Mouse (Mus musculus): ENCODE measurements around the gene Usp21.
"Not testable (repeated sequence)": the region's sequence is repeated elsewhere in the genome, so short reads cannot be mapped to it uniquely, and the experiment has no call there.

Usp21 gene

GRCm38 (mm10) chr1:171263666-171264461 lies 23.9 kb downstream of the Usp21 start:
- no peak for DNase-seq

GRCm38 (mm10) chr1:171263185-171263611 lies 24.6 kb downstream of the Usp21 start:
- no peak for DNase-seq

DNA sequence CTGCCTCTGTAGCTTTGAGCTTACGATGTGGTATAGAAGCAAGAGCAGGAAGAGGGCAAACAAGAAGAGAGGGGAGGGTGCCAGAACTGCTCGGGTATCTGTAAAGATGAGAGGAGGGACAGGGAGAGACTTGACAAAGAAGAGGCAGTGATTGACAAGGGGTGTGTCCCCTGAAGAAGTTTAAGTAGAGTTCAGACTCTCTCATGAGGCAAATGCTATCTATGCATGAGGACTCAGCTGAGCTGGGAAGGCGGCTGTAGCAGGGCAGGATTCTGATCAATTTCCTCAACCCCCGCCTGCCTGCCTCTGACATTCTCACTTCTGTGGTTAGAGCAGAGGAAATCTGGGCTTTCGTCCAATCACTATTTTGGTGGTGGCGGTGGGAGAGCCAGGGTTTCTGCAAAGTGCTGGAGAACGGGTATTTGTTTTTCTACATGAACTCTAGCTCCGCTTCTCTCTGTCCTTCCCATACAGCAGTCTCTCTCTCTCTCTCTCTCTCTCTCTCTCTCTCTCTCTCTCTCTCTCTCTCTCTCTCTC lies 25.1 kb downstream of the Usp21 start:
- no peak for DNase-seq

DNA sequence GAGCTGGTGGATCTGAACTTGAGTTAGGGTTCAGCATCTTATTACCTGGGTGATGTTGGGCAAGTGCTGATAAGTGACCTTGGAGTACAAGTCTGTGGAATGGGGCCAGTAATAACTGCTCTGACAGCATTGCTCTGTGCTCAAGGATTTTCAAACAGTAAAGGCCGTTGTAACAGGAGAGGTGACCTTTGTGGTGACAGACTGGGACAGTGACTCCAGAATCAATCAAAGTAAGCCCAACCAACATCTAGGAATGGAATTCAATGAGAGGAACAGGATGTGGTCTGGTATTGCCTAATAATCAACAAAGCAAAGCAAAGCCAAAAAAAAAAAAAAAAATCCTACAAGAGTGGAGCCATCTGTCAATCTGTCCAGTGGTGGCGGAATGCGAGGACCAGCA lies 27.5 kb downstream of the Usp21 start:
- DNase-seq = no peak

- no peak for DNase-seq
Measured at GRCm38 (mm10) chr1:171258921-171259320, 28.9 kb downstream of the Usp21 start.

- no peak for DNase-seq
Measured at GRCm38 (mm10) chr1:171257781-171258180, 30.0 kb downstream of the Usp21 start.

- DNase-seq = peak; percentile 63
Measured at GRCm38 (mm10) chr1:171256937-171257548, 30.7 kb downstream of the Usp21 start.

- DNase-seq = no peak
Measured at GRCm38 (mm10) chr1:171256095-171256818, 31.5 kb downstream of the Usp21 start.

DNA sequence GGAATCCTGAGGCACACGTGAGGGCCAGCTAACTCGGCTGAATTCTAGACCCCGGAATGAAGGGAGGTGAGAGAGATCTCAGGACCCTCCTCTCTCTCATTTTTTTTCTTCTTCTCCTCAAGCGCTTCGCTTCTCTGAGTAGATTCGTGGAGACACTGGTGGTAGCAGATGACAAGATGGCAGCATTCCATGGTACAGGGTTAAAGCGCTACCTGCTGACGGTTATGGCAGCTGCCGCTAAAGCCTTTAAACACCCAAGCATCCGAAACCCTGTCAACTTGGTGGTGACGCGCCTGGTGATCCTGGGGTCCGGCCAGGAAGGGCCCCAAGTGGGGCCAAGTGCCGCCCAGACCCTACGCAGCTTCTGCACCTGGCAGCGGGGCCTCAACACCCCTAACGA lies 35.4 kb downstream of the Usp21 start:
- DNase-seq = no peak

DNA sequence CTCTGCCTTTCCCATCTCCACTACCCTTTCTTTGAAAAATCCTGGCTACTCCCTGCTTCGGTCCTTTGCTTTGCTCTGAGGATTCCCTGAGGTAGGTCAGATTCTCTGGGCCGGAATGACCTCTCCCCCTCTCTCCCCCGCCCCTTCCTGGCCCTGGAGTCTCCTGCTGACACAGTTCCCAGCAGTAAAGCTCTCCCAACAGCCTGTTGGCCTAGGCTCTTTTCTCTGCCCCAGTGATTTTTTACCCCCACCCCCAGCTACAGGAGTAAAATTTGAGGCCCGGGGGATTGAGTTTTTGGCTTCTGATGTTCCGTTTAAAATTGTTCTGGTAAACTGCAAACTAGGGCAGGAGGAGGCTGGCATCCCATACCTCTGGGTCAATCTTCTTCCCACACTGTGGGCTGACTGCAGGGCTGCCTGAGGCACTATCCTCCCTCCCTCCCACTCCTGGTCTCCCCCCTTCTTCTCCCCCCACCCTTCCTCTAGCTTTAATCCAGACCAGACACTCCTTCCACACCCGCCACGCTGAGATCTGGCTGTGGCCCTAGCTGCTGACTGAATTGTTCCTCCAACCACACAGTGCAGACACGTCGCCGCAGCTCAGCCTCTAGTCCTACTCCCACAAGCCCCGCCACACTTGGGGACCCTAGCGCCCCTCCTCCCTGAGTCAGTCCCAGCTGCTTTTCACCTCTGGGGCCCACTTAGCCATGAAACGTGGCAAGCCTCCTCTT lies 36.0 kb downstream of the Usp21 start:
- DNase-seq = no peak

DNA sequence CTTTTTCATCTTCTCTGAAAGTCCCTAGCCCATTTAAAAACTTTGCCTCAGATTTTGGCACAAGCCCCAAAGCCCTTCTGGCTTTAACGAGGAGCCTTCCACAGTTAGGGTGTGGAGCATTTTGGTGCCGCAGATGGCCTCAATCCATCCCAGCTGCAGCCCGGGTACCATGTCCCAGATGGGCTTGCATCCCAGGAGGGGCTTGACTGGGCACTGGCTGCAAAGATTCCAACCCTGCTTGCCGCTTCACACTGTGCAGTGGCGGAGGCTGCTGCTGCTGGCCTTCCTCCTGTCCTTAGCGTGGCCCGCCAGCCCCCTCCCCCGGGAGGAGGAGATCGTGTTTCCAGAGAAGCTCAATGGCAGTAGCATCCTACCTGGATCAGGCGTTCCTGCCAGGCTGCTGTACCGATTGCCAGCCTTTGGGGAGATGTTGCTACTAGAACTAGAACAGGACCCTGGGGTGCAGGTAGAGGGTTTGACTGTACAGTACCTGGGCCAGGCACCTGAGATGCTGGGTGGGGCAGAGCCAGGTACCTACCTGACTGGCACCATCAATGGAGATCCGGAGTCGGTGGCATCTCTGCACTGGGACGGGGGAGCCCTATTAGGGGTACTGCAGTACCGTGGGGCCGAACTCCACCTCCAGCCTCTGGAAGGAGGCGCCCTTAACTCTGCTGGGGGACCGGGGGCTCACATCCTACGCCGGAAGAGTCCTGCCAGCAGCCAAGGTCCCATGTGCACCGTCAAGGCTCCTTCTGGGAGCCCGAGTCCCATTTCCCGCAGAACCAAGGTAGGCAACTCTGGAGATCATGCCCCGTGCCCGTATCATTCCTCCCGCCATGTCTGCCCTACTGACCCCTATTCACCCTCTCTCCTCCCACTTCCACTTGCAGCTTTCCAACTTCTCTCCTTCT lies 36.9 kb downstream of the Usp21 start, which contains the start of gene Ndufs2:
Gene Ndufs2 (minus strand): TSS at position 709 of the 914 bp plus-strand sequence.
- no peak for DNase-seq

DNA sequence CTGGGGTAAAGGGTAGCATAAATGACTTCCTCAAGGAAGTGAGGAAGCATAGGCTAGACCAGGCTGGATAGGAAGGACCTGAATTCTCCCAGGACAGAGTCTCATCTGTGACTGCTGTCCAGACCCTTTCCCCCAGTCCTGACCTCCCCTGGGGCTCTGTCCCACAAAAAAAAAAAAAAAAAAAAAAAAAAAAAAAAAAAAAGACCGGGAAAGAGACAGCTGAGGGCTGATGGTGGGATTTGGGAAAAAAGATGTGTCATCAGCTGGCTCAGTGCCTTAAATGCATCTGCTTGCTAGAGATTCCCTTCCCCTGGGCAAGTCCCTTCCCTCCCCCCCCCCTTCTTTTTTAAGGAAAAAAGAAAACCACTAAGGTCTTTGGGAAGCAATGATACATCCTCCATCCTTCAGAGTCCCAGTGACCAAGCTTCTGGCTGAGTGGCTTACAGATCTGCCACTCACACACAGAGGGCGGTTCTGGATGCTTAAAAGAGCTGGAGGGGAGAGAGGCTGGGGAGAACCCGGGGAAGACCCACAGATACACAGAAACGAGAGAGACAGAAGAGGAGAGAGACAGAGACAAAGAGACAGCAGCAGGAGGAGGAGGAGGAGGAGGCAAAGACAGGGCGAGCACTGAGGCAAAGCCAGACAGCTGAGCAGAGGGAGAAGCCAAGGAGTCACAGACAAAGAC lies 37.7 kb downstream of the Usp21 start, which contains the start of gene Adamts4:
Gene Adamts4 (plus strand): TSS at position 509 of the 688 bp plus-strand sequence.
- DNase-seq = no peak

DNA sequence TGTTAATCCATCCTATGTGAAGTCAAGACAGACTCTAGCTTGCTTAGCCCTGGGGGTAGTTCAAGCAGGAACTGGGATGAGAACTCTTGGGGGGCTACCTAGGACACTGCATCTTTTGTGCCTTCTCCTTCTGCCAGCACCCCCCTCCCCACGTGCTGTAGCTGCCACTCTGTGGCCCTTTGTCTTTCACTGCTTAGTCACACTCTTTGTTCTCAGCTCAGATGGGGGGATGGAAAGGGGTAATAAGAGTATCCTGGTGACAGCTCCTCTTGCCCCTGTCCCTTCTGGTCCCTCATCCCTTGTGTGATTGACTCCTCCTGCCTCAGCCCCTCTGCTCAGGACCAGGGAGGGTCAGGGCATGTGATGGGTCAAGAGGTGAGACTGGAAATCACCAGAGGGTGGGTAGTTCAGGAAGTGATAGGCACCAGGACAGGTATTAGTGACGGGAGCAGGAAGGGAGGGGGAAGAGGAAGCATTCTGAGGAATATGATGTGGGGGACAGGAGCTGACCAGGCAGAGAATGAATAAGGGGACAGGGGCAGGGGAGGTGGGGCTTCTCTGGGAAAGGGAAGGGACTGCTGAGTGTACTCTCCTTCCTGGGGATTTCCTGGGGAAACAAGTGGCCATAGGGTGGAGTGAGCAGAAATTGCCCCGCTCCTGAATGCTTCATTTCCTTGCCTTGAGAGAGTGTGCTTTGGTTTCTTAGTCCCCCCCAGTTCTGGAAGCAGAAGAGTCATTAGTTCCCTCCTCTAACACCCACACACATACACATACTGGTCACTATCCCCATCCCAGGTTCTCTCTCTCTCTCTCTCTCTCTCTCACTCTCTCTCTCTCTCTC lies 39.2 kb downstream of the Usp21 start:
- DNase-seq = no peak

GRCm38 (mm10) chr1:171247916-171248315 lies 39.9 kb downstream of the Usp21 start:
- no peak for DNase-seq

DNA sequence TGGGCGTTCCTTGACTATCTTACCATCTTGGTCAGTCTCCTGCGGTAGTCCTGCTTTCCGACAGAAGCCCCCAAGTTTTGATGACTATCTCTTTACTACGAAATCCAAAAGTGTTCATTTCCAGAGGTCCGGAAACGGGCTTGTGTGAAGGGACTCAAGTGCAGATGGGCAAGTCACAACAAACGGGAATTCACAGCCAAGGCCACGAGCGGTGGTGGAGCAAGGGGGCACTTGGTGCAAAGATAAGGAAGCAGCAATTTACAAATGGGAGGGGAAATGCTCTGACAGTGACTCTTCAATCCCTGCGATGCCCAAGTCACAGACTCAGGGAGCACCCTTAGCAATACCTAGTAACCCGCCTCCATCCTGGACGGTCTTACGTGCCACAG lies 40.3 kb downstream of the Usp21 start:
- DNase-seq = no peak

DNA sequence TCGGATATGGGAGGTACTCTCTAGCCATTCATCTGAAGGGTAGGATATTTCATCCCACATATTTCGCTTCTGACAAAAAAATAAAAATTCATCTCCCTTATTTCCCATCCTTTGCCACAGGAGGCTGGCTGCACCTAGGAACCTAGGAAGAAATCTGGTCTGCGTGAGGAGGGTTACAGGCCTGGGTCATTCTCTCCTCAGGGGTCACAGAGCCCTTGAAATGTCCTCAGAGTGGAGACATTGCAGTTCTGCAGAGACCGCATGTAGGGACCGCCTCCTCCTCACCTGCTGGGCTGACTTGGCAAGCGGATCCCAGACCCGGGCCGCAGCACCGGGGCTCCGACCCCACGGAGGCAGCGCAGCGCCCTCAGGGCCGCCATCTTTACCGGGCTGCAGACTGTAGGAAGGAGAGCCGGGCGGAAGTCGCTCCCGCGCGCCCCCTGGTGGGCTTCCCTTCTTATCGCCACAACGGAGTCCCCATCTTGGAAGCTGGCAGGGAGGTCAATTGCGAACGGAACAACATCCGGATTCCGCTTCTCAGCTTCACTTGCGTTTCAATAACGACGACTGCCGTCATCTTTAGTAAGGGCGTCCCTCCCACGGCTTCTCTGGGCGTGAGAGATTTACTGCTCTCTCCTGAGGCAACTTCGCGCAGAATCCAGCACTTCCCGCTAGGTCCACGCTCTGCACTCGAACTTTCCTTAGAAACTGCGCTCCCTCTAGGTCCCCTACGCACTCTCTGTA lies 40.9 kb downstream of the Usp21 start:
- peak; percentile 98 for DNase-seq

DNA sequence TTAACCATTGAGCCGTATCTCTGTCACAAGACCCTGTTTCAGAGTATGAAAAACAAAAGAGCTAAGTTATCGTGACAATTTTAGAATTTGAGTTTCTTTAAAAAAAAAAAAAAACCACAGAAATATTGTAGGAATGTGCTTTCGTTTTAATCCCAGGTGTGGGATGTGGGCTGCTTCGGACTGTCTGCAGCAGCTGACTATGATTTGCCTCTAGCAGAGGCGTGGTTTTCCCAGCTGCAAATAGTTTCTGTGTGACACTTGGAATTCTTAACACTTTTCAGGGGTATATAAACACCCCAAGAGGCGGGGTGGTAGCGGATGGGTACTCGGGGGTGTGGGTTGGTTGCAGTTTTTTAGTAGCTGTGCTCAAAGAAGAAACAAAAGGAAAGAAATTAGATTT lies 42.4 kb downstream of the Usp21 start:
- DNase-seq = no peak

- DNase-seq = not testable (repeated sequence)
Measured at GRCm38 (mm10) chr1:171241952-171242351, 45.8 kb downstream of the Usp21 start.

GRCm38 (mm10) chr1:171240911-171241310 lies 46.9 kb downstream of the Usp21 start:
- no peak for DNase-seq

All from cerebellum, adult 8-10 months (tissue).